Mouse (Mus musculus) ovary, adult 10 weeks (tissue): ENCODE measurements around the gene Olfr1465. TPM values are rescaled to one million over a fixed set of nuclear protein-coding genes. Genes with fewer than 3 reads are reported as not detected.

Experiments used
- polyA plus RNA-seq: library from polyadenylated mRNA; stranded (reverse); fragments of 350-450 nt; fragmentation: Illumina TruSeq; extraction: RNeasy Lipid Tissue Mini Kit (QIAGEN cat#74804); gene quantifications from one replicate; pipeline ENCODE4 v1.2.3, GENCODE M21; 2014

Gene Olfr1465
- not detected for polyA plus RNA-seq

GRCm38 (mm10) chr19:13315441-13315840, at the start of gene Olfr1465:
Olfr1465 (minus strand) TSS chr19:13315541.

DNA sequence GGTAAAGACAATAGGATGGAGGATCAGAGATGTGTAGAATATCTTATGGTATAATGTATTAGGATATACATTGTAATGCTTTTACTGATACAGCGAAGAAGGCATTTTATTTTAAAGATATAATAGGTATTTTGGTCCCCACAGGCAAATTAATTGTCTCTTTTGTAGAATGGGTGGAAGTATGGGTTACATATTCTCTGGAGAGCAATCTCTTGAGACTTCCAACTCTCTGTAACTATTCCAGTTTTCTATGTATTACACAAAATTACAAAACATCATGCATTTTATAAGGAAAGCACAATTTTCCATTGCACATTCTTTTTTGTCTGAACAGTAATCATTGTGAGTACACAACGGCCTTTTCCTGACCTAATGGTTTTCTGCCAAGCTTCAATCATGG, 46.6 kb upstream of the Olfr1465 start, which contains the start of gene Olfr1467:
TSS of gene Olfr1467 (plus strand) at position 301 of the 400 bp plus-strand sequence.

DNA sequence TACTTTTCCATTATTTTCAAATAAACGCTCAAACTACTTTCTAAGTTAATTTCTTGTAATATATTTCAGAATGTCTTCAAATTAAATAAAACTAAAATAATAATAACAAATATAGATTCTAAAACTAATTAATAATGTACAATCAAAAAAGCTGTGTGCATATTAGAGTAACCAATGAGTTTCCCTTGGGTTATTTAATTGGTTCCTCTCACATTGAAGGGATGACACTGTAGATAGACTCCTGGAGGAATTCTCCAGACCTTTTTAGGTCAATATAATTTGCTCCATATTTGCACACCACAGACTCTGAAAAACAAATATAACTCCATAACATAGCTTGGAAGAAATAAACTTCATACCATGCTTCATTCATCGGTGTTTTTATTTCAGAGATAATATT, 23.2 kb upstream of the Olfr1465 start, which contains the start of gene Olfr1466:
TSS of gene Olfr1466 (plus strand) at position 301 of the 400 bp plus-strand sequence.

Other genes with a start within 250 kb of the Olfr1465 start
- gene Olfr1457, start 217.7 kb downstream of the Olfr1465 start, polyA plus RNA-seq, result not detected
- not detected for gene Olfr1458, start 208.8 kb downstream of the Olfr1465 start, polyA plus RNA-seq
- gene Olfr1459, start 166.0 kb downstream of the Olfr1465 start, polyA plus RNA-seq, result not detected
- gene Olfr1461, start 152.5 kb downstream of the Olfr1465 start, polyA plus RNA-seq, result not detected
- not detected for gene Olfr1462, start 129.8 kb downstream of the Olfr1465 start, polyA plus RNA-seq
- gene Olfr1463, start 84.2 kb downstream of the Olfr1465 start, polyA plus RNA-seq, result not detected
- gene Olfr1466, start 23.3 kb upstream of the Olfr1465 start, polyA plus RNA-seq, result not detected
- not detected for gene Olfr1467, start 46.7 kb upstream of the Olfr1465 start, polyA plus RNA-seq
- gene Olfr1469, start 92.3 kb upstream of the Olfr1465 start, polyA plus RNA-seq, result not detected
- not detected for gene Olfr1471, start 127.9 kb upstream of the Olfr1465 start, polyA plus RNA-seq
- not detected for gene Olfr1472, start 140.5 kb upstream of the Olfr1465 start, polyA plus RNA-seq
- not detected for gene Olfr1474, start 154.0 kb upstream of the Olfr1465 start, polyA plus RNA-seq
- not detected for gene Olfr1475, start 164.7 kb upstream of the Olfr1465 start, polyA plus RNA-seq
- not detected for gene Olfr1477, start 185.0 kb upstream of the Olfr1465 start, polyA plus RNA-seq
- not detected for gene Olfr1480, start 212.4 kb upstream of the Olfr1465 start, polyA plus RNA-seq